Mouse (Mus musculus) brain, adult 2 months (tissue): ENCODE measurements at regions not wholly inside any gene's neighbourhood (a gene's known extent, or its start where the extent isn't known, plus 50 kb on each side); places are given as distances from the start of the nearest gene placed in this dataset.
"Not testable (repeated sequence)": the region's sequence is repeated elsewhere in the genome, so short reads cannot be mapped to it uniquely, and the experiment has no call there.

Source experiments
- DNase-seq: peaks from one replicate; pipeline ENCODE4 v3.0.0; 2011; ENCODE audit warnings: low read depth, low spot score

DNA sequence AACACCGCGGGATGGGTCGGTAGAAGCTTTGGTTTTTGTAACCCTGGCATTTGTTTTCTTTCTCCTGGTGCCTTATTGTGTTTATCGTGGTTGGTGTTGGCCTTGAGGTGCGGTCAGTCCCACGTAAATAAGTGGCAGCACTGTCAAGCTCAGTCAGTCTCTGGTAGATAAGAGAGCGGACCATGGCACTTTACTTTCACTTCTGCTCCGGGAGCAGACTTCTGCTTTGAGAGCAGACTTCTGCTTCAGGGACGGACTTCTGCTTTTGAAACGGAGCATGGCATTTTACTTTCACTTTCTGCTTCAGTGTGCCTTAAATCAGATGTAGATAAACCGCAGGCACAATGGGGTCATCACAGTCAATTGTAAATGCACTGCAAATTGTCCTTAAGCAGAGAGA, 54.3 kb upstream of the Ccdc66 start:
- not testable (repeated sequence) for DNase-seq

DNA sequence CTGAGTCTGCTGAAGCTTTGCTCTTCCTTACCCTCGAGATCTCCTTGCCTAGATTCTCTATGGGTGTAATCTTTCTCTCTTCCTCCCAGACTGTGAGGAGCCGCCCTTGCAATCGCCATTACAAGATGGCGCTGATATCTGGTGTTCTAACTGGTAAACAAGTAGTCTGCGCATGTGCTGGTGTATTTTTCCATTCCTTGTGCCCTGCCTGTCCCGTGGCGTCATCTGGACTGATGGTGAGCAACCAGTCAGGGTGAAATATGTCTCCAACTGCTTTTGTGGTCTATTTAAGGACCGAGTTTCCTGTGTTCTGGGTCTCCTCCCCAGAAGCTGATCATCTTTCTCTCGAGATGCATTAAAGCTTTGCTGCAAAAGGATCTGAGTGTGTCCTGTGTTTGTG, 53.7 kb upstream of the Ccdc66 start:
- DNase-seq: not testable (repeated sequence)

DNA sequence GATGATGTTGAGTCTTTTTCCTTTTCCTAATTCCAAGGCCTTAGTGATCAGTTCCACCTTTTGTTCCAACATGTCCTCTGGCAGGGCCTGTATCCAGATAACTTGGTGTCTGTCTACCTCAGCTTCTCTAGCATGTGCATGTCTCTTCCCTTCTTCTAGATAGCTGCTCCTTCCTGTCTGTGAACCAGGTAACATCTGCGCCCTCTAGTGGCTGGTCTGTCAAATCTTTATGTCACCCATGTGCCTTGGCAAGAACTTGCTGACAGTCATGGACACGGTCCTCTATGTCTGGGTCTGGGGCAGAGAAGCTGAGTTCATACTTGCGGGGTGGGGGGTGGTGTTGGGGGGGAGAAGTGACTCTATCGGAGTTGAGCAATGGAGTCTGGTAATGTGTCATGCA, 52.2 kb upstream of the Ccdc66 start:
- peak; percentile 93 for DNase-seq

DNA sequence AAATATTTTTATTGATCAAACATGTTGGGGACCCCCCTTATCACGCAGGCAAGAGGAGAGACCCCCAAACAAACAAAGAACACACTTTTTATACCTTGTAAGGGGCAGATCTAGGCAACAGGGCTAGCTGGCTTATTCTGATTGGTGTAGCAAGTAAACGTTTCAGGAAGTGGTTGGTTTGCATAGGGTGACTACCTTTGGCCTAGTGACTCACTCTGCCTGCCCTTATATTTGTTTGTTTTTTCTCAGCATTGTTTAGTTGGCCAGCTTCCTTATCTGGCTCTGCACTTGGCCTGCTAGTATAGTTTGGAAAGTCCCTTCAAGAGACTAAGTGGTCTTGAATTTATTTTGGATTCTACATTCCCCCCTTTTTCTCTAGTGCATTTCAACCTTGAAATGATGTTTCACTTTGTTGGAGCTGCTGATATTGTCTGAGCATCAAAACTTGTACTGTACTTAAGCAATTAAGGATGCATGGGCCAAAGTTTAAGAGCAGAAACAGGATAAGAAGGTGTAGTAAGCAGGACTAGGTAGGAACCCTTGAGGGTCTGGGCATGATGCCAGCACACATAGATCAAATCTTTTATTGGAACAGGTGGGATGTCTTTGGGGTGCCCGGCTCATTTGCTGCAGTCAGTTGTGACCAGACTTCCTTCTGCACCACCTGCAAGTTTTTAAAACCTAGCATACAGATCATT, 50.7 kb upstream of the Ccdc66 start:
- no peak for DNase-seq
